Mouse (Mus musculus) C3H10T1/2 (cell line): ENCODE measurements around the gene Gm21903. TPM values are rescaled to one million over a fixed set of nuclear protein-coding genes. Genes with fewer than 3 reads are reported as not detected.

Experiments used
- polyA plus RNA-seq, 2 experiments: library from polyadenylated mRNA; unstranded; fragments of >200 nt; fragmentation: generic; extraction: Trizol; gene quantifications; one replicate each; pipeline ENCODE4 v1.2.1; 2012; ENCODE audit warnings: missing spikeins in 2 of 2

The Gm21903 gene
- not detected for polyA plus RNA-seq

GRCm38 (mm10) chr17:39043241-39043640 is at the start of gene Gm21903:
Gm21903 (minus strand) TSS chr17:39043341.

GRCm38 (mm10) chr17:39076937-39077336 is 33.8 kb upstream of the Gm21903 start, which contains the start of gene Esp23:
Esp23 (minus strand) TSS chr17:39077037.

DNA sequence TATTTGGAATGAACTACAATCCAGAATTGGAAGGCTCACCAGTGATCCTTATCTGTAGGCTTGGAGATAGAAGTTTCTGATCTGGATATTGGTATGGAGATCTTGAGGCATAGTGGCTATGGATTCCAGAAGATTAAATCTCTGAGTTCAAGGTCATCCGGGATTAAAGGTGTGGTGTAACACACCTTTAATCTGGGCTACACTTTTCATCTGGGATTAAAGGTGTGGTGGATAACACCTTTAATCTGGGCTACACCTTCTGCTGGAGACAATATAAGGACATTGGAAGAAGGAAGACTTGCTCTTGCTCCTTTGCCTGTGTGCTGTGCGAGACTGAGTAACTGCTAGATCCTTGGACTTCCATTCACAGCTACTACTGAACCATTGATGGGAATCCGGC is 6.7 kb downstream of the Gm21903 start, which contains the start of gene Esp24:
Gene Esp24, plus strand, starts transcription at position 301 of the 400 bp plus-strand sequence.

Other genes starting within 250 kb of the Gm21903 start
- gene Esp24, start 6.6 kb downstream of the Gm21903 start, polyA plus RNA-seq = not detected
- not detected for gene Esp23, start 33.7 kb upstream of the Gm21903 start, polyA plus RNA-seq
- gene Esp22, start 52.0 kb upstream of the Gm21903 start, polyA plus RNA-seq = not detected